Mouse (Mus musculus): ENCODE results near the gene Notch2.

Notch2 gene

DNA sequence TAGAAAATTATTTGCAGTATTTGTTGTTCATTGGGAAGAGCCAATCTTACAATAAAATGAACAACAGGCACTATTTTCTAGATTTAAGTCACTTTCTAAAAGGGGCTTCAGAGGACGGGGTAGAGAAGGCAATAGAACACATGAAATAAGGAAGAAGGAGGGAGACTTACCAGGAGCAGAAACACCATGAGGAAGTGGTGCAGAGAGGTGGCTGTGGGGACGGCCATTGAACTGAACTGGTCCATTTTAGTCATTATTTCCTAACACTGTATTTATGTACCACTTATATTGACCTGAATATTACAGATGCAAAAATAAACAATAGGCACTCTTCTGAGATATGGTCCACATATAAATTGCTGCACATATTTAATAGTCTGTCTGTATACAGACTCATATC, 143.7 kb downstream of the Notch2 start:
- no peak for DNase-seq (ENCODE audit: low read depth)

DNA sequence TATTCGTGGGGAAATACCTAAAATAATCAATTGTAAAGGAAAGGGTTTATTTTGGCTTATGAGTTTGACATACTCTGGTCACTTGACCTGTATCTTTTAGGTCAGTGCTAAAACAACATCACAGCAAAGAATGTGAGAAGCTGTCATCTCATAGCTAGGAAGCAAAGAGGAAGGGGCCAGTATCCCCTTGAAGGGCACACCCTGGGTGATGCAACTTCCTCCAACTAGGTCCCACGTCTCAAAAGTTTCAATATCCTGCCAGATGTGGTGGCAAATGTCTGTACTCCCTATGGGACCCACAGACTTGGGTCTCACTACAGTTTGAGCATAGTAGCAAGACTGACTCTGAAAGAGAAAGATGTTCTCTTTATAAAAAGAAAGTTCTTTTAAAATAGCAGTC, 144.3 kb downstream of the Notch2 start:
- DNase-seq (ENCODE audit: low read depth) = no peak

DNA sequence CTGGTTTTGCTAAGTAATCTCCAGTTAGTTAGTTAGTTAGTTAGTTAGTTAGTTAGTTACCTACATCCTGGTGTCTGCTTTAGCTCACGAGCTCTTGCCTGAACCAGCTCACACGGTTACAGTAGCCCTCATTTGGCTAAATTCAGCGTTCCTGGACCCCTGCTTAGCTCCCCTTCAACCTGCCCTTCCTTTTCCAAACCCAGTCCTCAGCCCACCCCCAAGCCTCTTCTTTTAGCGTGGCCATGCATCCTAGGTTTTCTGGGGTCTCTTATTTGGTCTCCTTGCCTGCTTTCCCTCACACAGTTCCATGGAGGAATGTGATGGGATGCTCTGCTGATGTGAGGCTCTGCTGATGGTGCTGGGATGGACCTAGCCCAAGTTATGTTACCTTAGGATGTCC, 145.3 kb downstream of the Notch2 start:
- no peak for DNase-seq (ENCODE audit: low read depth)

DNA sequence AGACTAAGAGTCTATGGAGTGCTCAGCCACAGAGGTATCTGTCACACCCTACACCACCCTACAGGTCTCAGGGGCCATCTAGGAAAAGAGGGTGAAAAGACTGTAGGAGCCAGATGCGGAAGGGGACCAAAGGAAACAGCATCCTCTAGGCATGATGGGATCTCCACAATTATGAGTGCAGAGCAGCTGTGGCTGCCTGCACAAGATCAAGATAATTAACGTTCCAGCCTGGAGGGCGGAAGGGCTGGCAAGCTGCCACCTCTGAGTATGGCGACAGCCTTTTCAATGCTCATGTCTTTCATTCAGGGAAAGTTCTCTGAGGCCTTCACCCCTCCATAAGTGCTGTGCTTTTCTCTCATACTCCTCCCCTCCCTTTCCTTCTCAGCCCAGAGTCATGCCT, 146.0 kb downstream of the Notch2 start:
- DNase-seq (ENCODE audit: low read depth) = no peak

DNA sequence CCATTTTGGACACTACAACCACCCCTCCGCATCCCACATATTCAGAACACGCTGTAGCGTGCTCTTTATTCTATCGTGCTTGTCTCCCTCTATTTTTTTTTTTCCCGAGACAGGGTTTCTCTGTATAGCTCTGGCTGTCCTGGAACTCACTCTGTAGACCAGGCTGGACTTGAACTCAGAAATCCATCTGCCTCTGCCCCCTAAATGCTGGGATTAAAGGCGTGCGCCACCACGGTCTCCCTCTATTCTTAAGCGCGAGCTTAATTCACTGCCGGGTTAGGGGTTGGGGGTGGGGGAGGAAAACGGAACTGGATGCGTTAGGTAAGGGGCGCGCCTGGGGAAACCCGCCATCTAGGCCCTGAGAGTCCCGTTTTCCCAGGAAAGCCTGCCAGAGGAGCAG, 147.0 kb downstream of the Notch2 start, which contains the start of gene Adam30:
Adam30 (plus strand) TSS at position 301 of the 400 bp plus-strand sequence.
- no peak for DNase-seq (ENCODE audit: low read depth)

DNA sequence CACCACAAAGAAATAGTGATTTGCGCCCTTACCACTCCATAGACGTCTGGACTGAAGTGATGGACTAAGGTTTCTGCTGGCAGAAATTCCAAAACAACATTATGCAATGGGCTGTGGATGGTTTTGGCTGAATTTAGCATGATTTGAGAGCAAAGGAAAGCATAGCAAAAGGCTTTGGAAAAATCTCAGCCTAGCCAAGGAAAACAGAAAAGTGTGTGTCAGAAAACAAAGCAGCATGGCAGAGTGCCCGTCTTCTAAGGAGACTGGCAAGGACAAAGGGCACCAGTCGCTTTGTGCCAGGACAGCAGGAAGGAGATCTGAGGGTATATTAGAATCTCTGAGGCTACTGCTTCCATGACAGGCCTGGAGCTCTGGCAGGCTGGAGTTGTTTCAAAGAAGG, 165.0 kb downstream of the Notch2 start:
- no peak for DNase-seq (ENCODE audit: low read depth)

DNA sequence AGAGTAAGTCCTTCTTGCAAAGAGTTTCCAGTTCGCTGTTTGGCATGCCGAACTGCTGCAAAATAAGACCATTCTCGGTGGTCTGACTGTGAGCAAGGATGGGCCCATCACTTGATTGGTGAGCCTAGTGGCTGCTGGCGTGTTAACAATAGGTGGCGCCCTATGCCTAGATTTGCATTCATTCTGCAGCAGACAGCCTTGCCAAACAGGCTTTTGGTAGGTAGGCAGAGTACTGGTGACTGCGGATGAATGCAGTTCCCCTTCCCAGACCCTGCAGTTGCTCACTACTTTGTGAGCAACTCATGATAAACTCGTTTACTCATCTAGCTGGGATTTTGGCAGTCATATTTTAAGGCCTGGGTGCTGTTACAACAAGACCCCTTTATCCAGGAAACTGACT, 167.5 kb downstream of the Notch2 start:
- peak; percentile 15 for DNase-seq (ENCODE audit: low read depth)

DNA sequence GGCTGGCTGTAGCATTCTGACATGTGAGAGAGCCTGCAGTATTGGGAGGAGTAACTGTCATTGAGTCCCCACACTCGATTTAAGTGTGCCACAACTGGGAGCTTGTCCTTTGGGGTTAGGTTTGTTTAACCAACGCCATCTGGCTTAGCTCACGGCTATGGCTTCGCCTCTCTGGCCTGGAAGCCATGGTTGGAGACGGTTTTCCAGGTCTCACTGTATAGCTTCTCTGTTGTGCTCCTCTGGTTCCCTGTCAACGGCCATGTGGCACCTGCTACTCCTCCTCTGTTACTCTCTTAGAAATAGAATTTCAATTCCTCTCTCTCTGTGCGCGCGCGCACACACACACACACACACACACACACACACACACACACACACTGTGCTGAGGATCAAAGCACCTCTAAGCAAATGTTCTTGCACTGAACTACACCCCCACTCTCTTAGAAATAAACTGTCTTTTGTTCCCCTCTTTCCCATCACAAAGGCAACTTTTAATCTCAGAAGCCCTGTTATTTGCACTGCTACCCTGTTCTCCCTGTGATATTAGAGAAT, 171.9 kb downstream of the Notch2 start:
- no peak for DNase-seq (ENCODE audit: low read depth)

DNA sequence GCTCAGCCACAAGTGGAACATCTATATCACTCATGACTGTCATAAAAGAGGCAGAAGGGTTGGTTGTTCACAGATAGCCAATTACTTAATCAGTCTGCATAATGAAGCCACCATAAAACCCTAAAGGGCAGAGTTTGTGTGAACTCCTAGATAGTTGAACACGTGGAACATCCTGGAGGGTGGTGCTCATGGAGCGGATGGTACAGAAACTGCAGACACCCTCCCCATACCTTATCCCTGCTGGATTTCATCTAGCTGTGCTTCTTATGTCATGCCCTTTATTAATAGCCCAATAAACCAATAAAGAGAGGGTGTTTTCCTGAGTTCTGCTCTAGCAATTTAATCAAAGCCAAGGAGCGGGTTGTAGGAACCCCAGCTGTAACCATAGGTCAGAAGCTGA, 174.4 kb downstream of the Notch2 start:
- DNase-seq (ENCODE audit: low read depth) = no peak

DNA sequence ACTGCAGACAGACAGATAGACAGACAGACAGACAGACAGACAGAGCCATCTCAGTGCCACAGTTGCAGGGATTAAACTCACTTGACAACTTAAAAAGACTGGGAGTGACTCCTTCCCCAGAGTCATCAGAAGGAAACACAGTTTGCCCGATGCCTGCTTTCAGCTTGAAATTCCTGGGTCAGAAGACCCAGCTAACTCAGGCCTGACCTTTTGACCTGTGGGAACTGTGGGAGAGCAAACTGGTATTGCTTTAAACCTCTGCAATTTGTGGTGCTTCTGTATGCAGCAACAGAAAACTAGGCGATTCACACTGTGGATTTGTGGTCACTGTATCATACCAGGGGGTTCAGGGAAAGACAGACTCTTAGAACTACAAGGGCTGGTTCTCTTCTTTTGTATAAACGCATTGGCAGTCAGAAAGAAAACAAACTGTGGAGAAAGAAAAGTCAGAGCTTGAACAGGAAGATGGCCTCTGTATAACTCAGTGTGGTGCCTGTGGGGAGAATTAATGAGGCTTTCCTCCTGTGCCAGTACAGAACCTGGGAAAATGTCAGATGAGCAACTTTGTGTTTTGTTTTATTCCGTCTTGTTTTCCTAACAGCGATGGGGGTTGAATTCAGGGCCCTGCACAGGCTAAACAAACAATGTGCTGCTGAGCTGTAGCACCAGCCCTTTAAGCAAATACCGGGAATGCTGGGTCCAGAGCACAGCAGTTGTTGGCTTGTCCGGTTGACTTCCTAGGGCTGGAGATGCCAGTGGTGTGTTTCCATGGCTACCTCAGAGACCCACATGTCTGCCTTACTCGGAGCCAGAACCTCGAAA, 184.6 kb downstream of the Notch2 start:
- DNase-seq (ENCODE audit: low read depth) = no peak

DNA sequence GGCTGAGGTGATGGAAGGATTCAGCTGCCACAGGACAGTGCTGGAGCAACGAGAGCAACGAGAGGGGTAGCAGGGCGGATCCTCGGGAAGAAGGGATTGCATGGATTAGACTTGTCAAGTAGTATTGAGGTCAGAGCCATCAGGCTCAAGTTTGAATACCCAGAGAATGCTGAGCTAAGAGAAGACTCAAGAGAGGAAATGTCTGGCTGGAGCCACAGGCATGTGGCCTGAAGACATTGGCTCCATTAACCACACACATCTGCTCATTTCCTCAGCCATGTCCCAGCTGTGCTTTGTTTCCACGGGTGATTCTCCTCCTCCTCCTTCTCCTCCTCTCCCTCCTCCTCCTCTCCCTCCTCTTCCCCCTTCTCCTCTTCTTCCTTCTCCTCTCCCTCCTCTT, 186.4 kb downstream of the Notch2 start:
- DNase-seq (ENCODE audit: low read depth) = no peak
